12 mouse cellular contexts compared by ENCODE assay signal in genomic region chr6:119669746-119670145, GRCm38 (mm10).
"Had no signal": no experiment of that assay in that cellular context is flagged by ENCODE, and none has a peak within 500 bp of the region (broad histone marks: within the 10 kb centered on the region; RNA-seq: fewer than 3 reads in every experiment).

No protein-coding gene starts in this region.

- H3K9me3 ChIP-seq: limb, embryonic 10.5 days; midbrain, embryonic 13.5 days had no signal

- H3K4me3 ChIP-seq: layer of hippocampus, adult 2 months; limb, embryonic 10.5 days; midbrain, embryonic 13.5 days had no signal

- DNase-seq: kidney, adult 18-20 months; kidney, postnatal 36 days; lung, adult 2 months; lung, postnatal 10 days; right cerebral cortex, adult 18-20 months; thymus, postnatal 4 days had no signal

- H3K27ac ChIP-seq: layer of hippocampus, adult 2 months; limb, embryonic 10.5 days; liver, embryonic 14.5 days; macrophage; midbrain, embryonic 13.5 days; stomach, postnatal 0 days had no signal

- ATAC-seq: midbrain, embryonic 13.5 days had no signal

- H3K27me3 ChIP-seq: midbrain, embryonic 13.5 days had no signal

- H3K9ac ChIP-seq: liver, embryonic 14.5 days; midbrain, embryonic 13.5 days had no signal

- H3K4me2 ChIP-seq: midbrain, embryonic 13.5 days had no signal
